Comparison of ENCODE assay signal across 9 mouse cellular contexts in the genomic region with DNA sequence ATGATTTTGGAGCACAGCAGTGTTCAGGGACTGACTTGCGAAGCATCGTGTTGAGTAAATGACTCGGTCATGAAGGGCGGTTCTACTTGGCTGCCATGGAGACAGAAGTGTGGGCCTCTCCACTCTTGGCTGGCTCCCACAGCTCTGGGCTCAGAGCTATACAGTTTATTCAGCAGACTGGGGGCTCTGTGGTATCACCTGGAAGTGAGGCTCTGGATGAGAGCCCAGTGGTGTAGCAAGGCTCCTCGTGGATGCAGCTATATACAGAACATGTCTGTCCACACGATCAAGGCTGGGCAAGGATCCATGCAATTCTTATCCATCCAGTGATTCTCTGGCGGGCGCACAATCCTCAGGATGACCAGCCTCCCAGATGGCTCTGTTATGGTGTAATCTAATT.
DNase-seq lines count a peak whose midpoint lies in the region; ATAC-seq lines count a peak whose summit lies in the region.
"Had no signal": no experiment of that assay in that cellular context is flagged by ENCODE, and none has a peak within 500 bp of the region (broad histone marks: within the 10 kb centered on the region; RNA-seq: fewer than 3 reads in every experiment).

No protein-coding gene starts in this region.

- 64% methylated on average over 8 of the region's 8 CpGs for WGBS in intestine, embryonic 15.5 days

- H3K36me3 ChIP-seq in intestine, embryonic 15.5 days, result no peaks in the 10 kb centered on the region

- H3K4me3 ChIP-seq in intestine, embryonic 15.5 days (replicated peaks), result no peak overlapping the region
- H3K4me3 ChIP-seq: erythroblast, embryonic 14.5 days had no signal

- H3K9me3 ChIP-seq in intestine, embryonic 15.5 days, result no peaks in the 10 kb centered on the region

- no peak overlapping the region for H3K4me2 ChIP-seq in intestine, embryonic 15.5 days (replicated peaks)

- peak; percentile 9 for DNase-seq in layer of hippocampus, adult 11-12 months (ENCODE audit: low spot score)
- no peak for DNase-seq in layer of hippocampus, adult 9-10 months (ENCODE audit: low spot score)
- peak; percentile 25 to 65 for DNase-seq in frontal cortex, postnatal 36 days (ENCODE audit: low spot score in 2 of 2)
- peak; percentile 41 to 48 for DNase-seq in right cerebral cortex, adult 2 months (ENCODE audit: low spot score in 2 of 2)
- no peak for DNase-seq in kidney, adult 18-20 months
- no peak for DNase-seq in ovary, postnatal 36 days (ENCODE audit: low spot score)

- peak; percentile 81 for ATAC-seq in intestine, embryonic 15.5 days
- ATAC-seq in erythroid progenitor cell, adult 5-6 weeks (replicated peaks; ENCODE audit: low FRiP score, poor library complexity, severe bottlenecking), result no peak

- no peak overlapping the region for H3K9ac ChIP-seq in intestine, embryonic 15.5 days

- no peaks in the 10 kb centered on the region for H3K27me3 ChIP-seq in intestine, embryonic 15.5 days (replicated peaks)

- no peak overlapping the region for H3K27ac ChIP-seq in intestine, embryonic 15.5 days

- H3K4me1 ChIP-seq in intestine, embryonic 15.5 days (replicated peaks), result 0 out of 2 replicates have a peak, but pooled peaks cover 3% of the 10 kb centered on the region

Comparison
In these comparisons a context has a peak if more than half of its experiments do, and no peak if none do; other contexts are left out.
1. DNase-seq: peak in layer of hippocampus, adult 11-12 months (single experiment), frontal cortex, postnatal 36 days (2 of 2) and right cerebral cortex, adult 2 months (2 of 2); none in layer of hippocampus, adult 9-10 months (single experiment), kidney, adult 18-20 months (single experiment) and ovary, postnatal 36 days (single experiment).